Mouse (Mus musculus): ENCODE measurements at regions not wholly inside any gene's neighbourhood (a gene's known extent, or its start where the extent isn't known, plus 50 kb on each side); places are given as distances from the start of the nearest gene placed in this dataset.
A peak's percentile ranks its signal among the peaks of the same experiment; 100 is the strongest.

- no peak for TF ChIP-seq CTCF (IDR thresholded peaks at IDR 0.05; ENCODE audit: control insufficient read depth, insufficient read depth, low read length)
- no peak for TF ChIP-seq POLR2A (IDR thresholded peaks at IDR 0.05; ENCODE audit: borderline replicate concordance, control insufficient read depth, low read depth, low read length)
- H3K27ac ChIP-seq (ENCODE audit: control insufficient read depth, insufficient read depth, low read depth, low read length, poor library complexity), result no peak overlapping the region
- no peaks in the 10 kb centered on the region for H3K4me1 ChIP-seq (ENCODE audit: control insufficient read depth, insufficient read depth, low read length)
- 83% methylated on average over 3 of the region's 3 CpGs for WGBS
- no peak overlapping the region for H3K4me3 ChIP-seq (replicated peaks; ENCODE audit: control insufficient read depth, low read depth, low read length)
Measured at GRCm38 (mm10) chr1:189988864-189989263, 66.7 kb upstream of the Smyd2 start.

- no peak for TF ChIP-seq CTCF (IDR thresholded peaks at IDR 0.05; ENCODE audit: control insufficient read depth, insufficient read depth, low read length)
- no peak for TF ChIP-seq POLR2A (IDR thresholded peaks at IDR 0.05; ENCODE audit: borderline replicate concordance, control insufficient read depth, low read depth, low read length)
- WGBS, result 66% methylated on average over 11 of the region's 11 CpGs
- no peak overlapping the region for H3K4me3 ChIP-seq (replicated peaks; ENCODE audit: control insufficient read depth, low read depth, low read length)
- no peak overlapping the region for H3K27ac ChIP-seq (ENCODE audit: control insufficient read depth, insufficient read depth, low read depth, low read length, poor library complexity)
- no peaks in the 10 kb centered on the region for H3K4me1 ChIP-seq (ENCODE audit: control insufficient read depth, insufficient read depth, low read length)
Measured at GRCm38 (mm10) chr1:189985516-189986205, 63.5 kb upstream of the Smyd2 start.

GRCm38 (mm10) chr1:189978244-189978643 lies 56.1 kb upstream of the Smyd2 start:
- TF ChIP-seq POLR2A (IDR thresholded peaks at IDR 0.05; ENCODE audit: borderline replicate concordance, control insufficient read depth, low read depth, low read length) (no peak), CTCF (IDR thresholded peaks at IDR 0.05; ENCODE audit: control insufficient read depth, insufficient read depth, low read length) (no peak)

GRCm38 (mm10) chr1:189975660-189976059 lies 53.5 kb upstream of the Smyd2 start:
- Histone ChIP-seq H3K4me3 (replicated peaks; ENCODE audit: control insufficient read depth, low read depth, low read length) (no peak overlapping the region), H3K4me1 (ENCODE audit: control insufficient read depth, insufficient read depth, low read length) (no peaks in the 10 kb centered on the region), H3K27ac (ENCODE audit: control insufficient read depth, insufficient read depth, low read depth, low read length, poor library complexity) (no peak overlapping the region)
- TF ChIP-seq POLR2A (IDR thresholded peaks at IDR 0.05; ENCODE audit: borderline replicate concordance, control insufficient read depth, low read depth, low read length), result no peak
- TF ChIP-seq CTCF (IDR thresholded peaks at IDR 0.05; ENCODE audit: control insufficient read depth, insufficient read depth, low read length), result no peak
- WGBS, result 85% methylated on average over 9 of the region's 9 CpGs

More at GRCm38 (mm10) chr1:189978244-189978643, 56.1 kb upstream of the Smyd2 start:
- 83% methylated on average over 10 of the region's 10 CpGs for WGBS
- Histone ChIP-seq H3K4me1 (ENCODE audit: control insufficient read depth, insufficient read depth, low read length) (no peaks in the 10 kb centered on the region), H3K4me3 (replicated peaks; ENCODE audit: control insufficient read depth, low read depth, low read length) (no peak overlapping the region), H3K27ac (ENCODE audit: control insufficient read depth, insufficient read depth, low read depth, low read length, poor library complexity) (no peak overlapping the region)

- 13% methylated on average over 13 of the region's 13 CpGs for WGBS
- TF ChIP-seq POLR2A (IDR thresholded peaks at IDR 0.05; ENCODE audit: borderline replicate concordance, control insufficient read depth, low read depth, low read length), result no peak
- TF ChIP-seq CTCF (IDR thresholded peaks at IDR 0.05; ENCODE audit: control insufficient read depth, insufficient read depth, low read length), result peak; percentile 75
- Histone ChIP-seq H3K4me3 (replicated peaks; ENCODE audit: control insufficient read depth, low read depth, low read length) (no peak overlapping the region), H3K4me1 (ENCODE audit: control insufficient read depth, insufficient read depth, low read length) (no peaks in the 10 kb centered on the region), H3K27ac (ENCODE audit: control insufficient read depth, insufficient read depth, low read depth, low read length, poor library complexity) (no peak overlapping the region)
Measured at GRCm38 (mm10) chr1:189972790-189973406, 50.7 kb upstream of the Smyd2 start.

Measured in bone marrow, adult 2 months (tissue).